Mouse (Mus musculus): ENCODE measurements around the gene Pik3c2g. TPM values are rescaled to one million over a fixed set of nuclear protein-coding genes. Genes with fewer than 3 reads are reported as not detected.

Pik3c2g gene
- total and polyA plus RNA-seq, 3 experiments, result not detected

GRCm38 (mm10) chr6:139587478-139587877 is 457 bp downstream of the Pik3c2g start:
- no peaks in the 10 kb centered on the region for H3K79me2 ChIP-seq (ENCODE audit: control insufficient read depth, insufficient read depth, low read length, poor library complexity)
- no peak overlapping the region for H3K27ac ChIP-seq (ENCODE audit: control insufficient read depth, low read depth, low read length)
- H3K9ac ChIP-seq (ENCODE audit: control insufficient read depth, low read depth, low read length, poor library complexity, severe bottlenecking), result no peak overlapping the region
- TF ChIP-seq HCFC1 (IDR thresholded peaks at IDR 0.05; ENCODE audit: low read depth, low read length), result no peak
- TF ChIP-seq NRF1 (IDR thresholded peaks at IDR 0.05; ENCODE audit: insufficient read depth, low read depth, low read length, poor library complexity, severe bottlenecking), result no peak
- no peak for TF ChIP-seq MXI1 (IDR thresholded peaks at IDR 0.05; ENCODE audit: low read depth, low read length)
- no peaks in the 10 kb centered on the region for H3K27me3 ChIP-seq (ENCODE audit: control insufficient read depth in 1 of 2, insufficient read depth in 2 of 2, low read length in 2 of 2)
- no peaks in the 10 kb centered on the region for H3K4me1 ChIP-seq (ENCODE audit: control insufficient read depth in 1 of 2, insufficient read depth in 2 of 2, low read length in 2 of 2)
- H3K4me3 ChIP-seq (ENCODE audit: control insufficient read depth in 1 of 2, insufficient read depth in 1 of 2, low read depth in 2 of 2, low read length in 2 of 2), result no peak overlapping the region
- no peaks in the 10 kb centered on the region for H3K9me3 ChIP-seq (replicated peaks; ENCODE audit: insufficient read depth, low read length)
- no peaks in the 10 kb centered on the region for H3K36me3 ChIP-seq (ENCODE audit: control insufficient read depth in 1 of 2, insufficient read depth in 2 of 2, low read length in 2 of 2)
- DNase-seq (ENCODE audit: low read depth, low spot score), result no peak

- no peaks in the 10 kb centered on the region for H3K9me3 ChIP-seq (replicated peaks; ENCODE audit: insufficient read depth, low read length)
- H3K9ac ChIP-seq (ENCODE audit: control insufficient read depth, low read depth, low read length, poor library complexity, severe bottlenecking), result no peak overlapping the region
- no peaks in the 10 kb centered on the region for H3K36me3 ChIP-seq (ENCODE audit: control insufficient read depth in 1 of 2, insufficient read depth in 2 of 2, low read length in 2 of 2)
- no peak overlapping the region for H3K4me3 ChIP-seq (ENCODE audit: control insufficient read depth in 1 of 2, insufficient read depth in 1 of 2, low read depth in 2 of 2, low read length in 2 of 2)
- no peak for DNase-seq (ENCODE audit: low read depth, low spot score)
- no peaks in the 10 kb centered on the region for H3K27me3 ChIP-seq (ENCODE audit: control insufficient read depth in 1 of 2, insufficient read depth in 2 of 2, low read length in 2 of 2)
- no peaks in the 10 kb centered on the region for H3K79me2 ChIP-seq (ENCODE audit: control insufficient read depth, insufficient read depth, low read length, poor library complexity)
- no peak overlapping the region for H3K27ac ChIP-seq (ENCODE audit: control insufficient read depth, low read depth, low read length)
- H3K4me1 ChIP-seq (ENCODE audit: control insufficient read depth in 1 of 2, insufficient read depth in 2 of 2, low read length in 2 of 2), result no peaks in the 10 kb centered on the region
- TF ChIP-seq TBP (IDR thresholded peaks at IDR 0.05; ENCODE audit: low read depth, low read length) (no peak), SIN3A (IDR thresholded peaks at IDR 0.05; ENCODE audit: low read length) (no peak), MEF2A (IDR thresholded peaks at IDR 0.05; ENCODE audit: extremely low read depth, insufficient replicate concordance, low read depth, low read length, poor library complexity, severe bottlenecking) (no peak), NELFE (IDR thresholded peaks at IDR 0.05; ENCODE audit: low read depth, low read length) (no peak), ZNF384 (IDR thresholded peaks at IDR 0.05; ENCODE audit: low read depth, low read length) (no peak), MAFK (IDR thresholded peaks at IDR 0.05; ENCODE audit: borderline replicate concordance, low read depth, low read length) (no peak), GATA1 (IDR thresholded peaks at IDR 0.05; ENCODE audit: low read depth, low read length) (no peak), KAT2A (conservative IDR thresholded peaks at IDR 0.05; ENCODE audit: low read depth, low read length) (no peak), JUND (IDR thresholded peaks at IDR 0.05; ENCODE audit: low read depth, low read length) (no peak), ELF1 (IDR thresholded peaks at IDR 0.05; ENCODE audit: low read depth, low read length) (no peak), ZC3H11A (IDR thresholded peaks at IDR 0.05; ENCODE audit: low read depth, low read length) (no peak), USF1 (IDR thresholded peaks at IDR 0.05; ENCODE audit: low read depth, low read length) (no peak)
Observed at GRCm38 (mm10) chr6:139588409-139588808, 1.4 kb downstream of the Pik3c2g start.

GRCm38 (mm10) chr6:139589291-139589690 is 2.3 kb downstream of the Pik3c2g start:
- TF ChIP-seq TCF12 (IDR thresholded peaks at IDR 0.05; ENCODE audit: low read depth, low read length) (no peak), CTCF (IDR thresholded peaks at IDR 0.05 in 2 of 3, conservative IDR thresholded peaks at IDR 0.05 in 1 of 3; ENCODE audit: control insufficient read depth in 1 of 3, insufficient read depth in 1 of 3, low read depth in 2 of 3, low read length in 3 of 3, poor library complexity in 1 of 3, severe bottlenecking in 1 of 3) (peak in 1 of 3 experiments; percentile 7; a peak in 1 of 6 replicates), UBTF (IDR thresholded peaks at IDR 0.05; ENCODE audit: borderline replicate concordance, insufficient read depth, low read depth, low read length) (no peak), NELFE (IDR thresholded peaks at IDR 0.05; ENCODE audit: low read depth, low read length) (no peak), MXI1 (IDR thresholded peaks at IDR 0.05; ENCODE audit: low read depth, low read length) (no peak), SIN3A (IDR thresholded peaks at IDR 0.05; ENCODE audit: low read length) (no peak)
- H3K27me3 ChIP-seq (ENCODE audit: control insufficient read depth in 1 of 2, insufficient read depth in 2 of 2, low read length in 2 of 2), result no peaks in the 10 kb centered on the region
- H3K79me2 ChIP-seq (ENCODE audit: control insufficient read depth, insufficient read depth, low read length, poor library complexity), result no peaks in the 10 kb centered on the region
- H3K27ac ChIP-seq (ENCODE audit: control insufficient read depth, low read depth, low read length), result no peak overlapping the region
- no peaks in the 10 kb centered on the region for H3K4me1 ChIP-seq (ENCODE audit: control insufficient read depth in 1 of 2, insufficient read depth in 2 of 2, low read length in 2 of 2)
- no peak overlapping the region for H3K9ac ChIP-seq (ENCODE audit: control insufficient read depth, low read depth, low read length, poor library complexity, severe bottlenecking)
- H3K4me3 ChIP-seq (ENCODE audit: control insufficient read depth in 1 of 2, insufficient read depth in 1 of 2, low read depth in 2 of 2, low read length in 2 of 2), result no peak overlapping the region
- DNase-seq (ENCODE audit: low read depth, low spot score), result peak; percentile 7
- H3K9me3 ChIP-seq (replicated peaks; ENCODE audit: insufficient read depth, low read length), result no peaks in the 10 kb centered on the region
- H3K36me3 ChIP-seq (ENCODE audit: control insufficient read depth in 1 of 2, insufficient read depth in 2 of 2, low read length in 2 of 2), result no peaks in the 10 kb centered on the region

Data from MEL (cell line).